Mouse (Mus musculus) C2C12 (cell line): Measurements from ENCODE around the gene Gm5767.
A peak's percentile ranks its signal among the peaks of the same experiment; 100 is the strongest.

ENCODE experiments used
- CEBPB ChIP-seq: IDR thresholded peaks from one replicate; pipeline ENCODE4 v1.6.1; 2011; ENCODE audit warnings: low read depth, mild to moderate bottlenecking, control low read depth, moderate library complexity
- CTCF ChIP-seq: IDR thresholded peaks from one replicate; pipeline ENCODE4 v1.5.1; 2011; ENCODE audit not compliant: control insufficient read depth, insufficient read depth, insufficient read length
- FOSL1 ChIP-seq: IDR thresholded peaks from one replicate; pipeline ENCODE4 v1.8.0; 2011; ENCODE audit warnings: mild to moderate bottlenecking, low read length; ENCODE audit not compliant: poor library complexity, insufficient read depth, severe bottlenecking
- MAX ChIP-seq: IDR thresholded peaks from one replicate; pipeline ENCODE4 v1.6.1; 2011; ENCODE audit warnings: mild to moderate bottlenecking, control low read depth
- MYOD1 ChIP-seq: IDR thresholded peaks from one replicate; pipeline ENCODE4 v1.6.1; 2011; ENCODE audit warnings: low read depth; ENCODE audit not compliant: control insufficient read depth, insufficient read length
- USF1 ChIP-seq: IDR thresholded peaks from one replicate; pipeline ENCODE4 v1.6.1; 2011; ENCODE audit warnings: low read depth, mild to moderate bottlenecking, control low read depth, moderate library complexity

- TF ChIP-seq USF1, result peak; percentile 88
- TF ChIP-seq CTCF, result no peak
- TF ChIP-seq MAX, result no peak
- TF ChIP-seq MYOD1, result no peak
- TF ChIP-seq CEBPB, result no peak
- no peak for TF ChIP-seq FOSL1
These were observed 43.1 kb upstream of the Gm5767 start, which contains the start of the genes Pmm2 and Tmem186 for GRCm38 (mm10) chr16:8637217-8638051.
